Mouse (Mus musculus) embryonic facial prominence, embryonic 11.5 days (tissue): ENCODE results near the gene Mast4. TPM values are rescaled to one million over a fixed set of nuclear protein-coding genes. Genes with fewer than 3 reads are reported as not detected.

Source experiments
- ATAC-seq: fragments of 200-750 bp; cut with Nextera tagmentation; replicated peaks from 2 replicates; pipeline ENCODE4 v1.8.0; 2017; ENCODE audit warnings: low read depth; ENCODE audit not compliant: insufficient number of reproducible peaks, low FRiP score, low TSS enrichment
- DNase-seq: peaks from one replicate; pipeline ENCODE4 v3.0.0-alpha.2; 2015; ENCODE audit warnings: low spot score
- H3K27ac ChIP-seq: fragments of 300-500 bp; sonication (generic); replicated peaks from 2 replicates; pipeline ENCODE4 v1.5.1; 2014; ENCODE audit warnings: mild to moderate bottlenecking, low read depth, low read length, control low read depth
- H3K27me3 ChIP-seq: fragments of 300-500 bp; sonication (generic); 2 replicates; pipeline ENCODE4 v1.6.1; 2014; ENCODE audit warnings: mild to moderate bottlenecking, low read length, moderate library complexity, mixed read lengths; ENCODE audit not compliant: control insufficient read depth, insufficient read depth
- H3K36me3 ChIP-seq: fragments of 300-500 bp; sonication (generic); replicated peaks from 2 replicates; pipeline ENCODE4 v1.6.1; 2014; ENCODE audit warnings: low read depth, mild to moderate bottlenecking, low read length, moderate library complexity, mixed read lengths; ENCODE audit not compliant: control insufficient read depth, insufficient read depth
- H3K4me1 ChIP-seq: fragments of 300-500 bp; sonication (generic); 2 replicates; pipeline ENCODE4 v1.6.1; 2014; ENCODE audit warnings: low read length, mixed read lengths; ENCODE audit not compliant: control insufficient read depth, insufficient read depth
- H3K4me2 ChIP-seq: fragments of 300-500 bp; sonication (generic); 2 replicates; pipeline ENCODE4 v1.6.1; 2014; ENCODE audit warnings: low read depth, mild to moderate bottlenecking, control low read depth, low read length, moderate library complexity
- H3K4me3 ChIP-seq: fragments of 300-500 bp; sonication (generic); 2 replicates; pipeline ENCODE4 v1.5.1; 2014; ENCODE audit warnings: low read depth, low read length, control low read depth
- H3K9ac ChIP-seq: fragments of 300-500 bp; sonication (generic); replicated peaks from 2 replicates; pipeline ENCODE4 v1.6.1; 2014; ENCODE audit warnings: mild to moderate bottlenecking, control low read depth, low read length
- H3K9me3 ChIP-seq: fragments of 300-500 bp; sonication (generic); replicated peaks from 2 replicates; pipeline ENCODE4 v1.6.1; 2016; ENCODE audit warnings: mild to moderate bottlenecking, low read length, inconsistent platforms, mixed read lengths; ENCODE audit not compliant: control insufficient read depth
- WGBS: fragments of 180-500 bp; shearing (Covaris S2); extraction: QIAGEN DNeasy Blood & Tissue Kit; methylation state at CpG from one replicate; pipeline ENCODE4 v1.1.7; 2014; 5-methylcytosine and 5-hydroxymethylcytosine counted together
- polyA plus RNA-seq: library from polyadenylated mRNA; unstranded; fragments of >200 nt; fragmentation: Nextera tagmentation; extraction: Ambion mirVana; gene quantifications from 2 replicates; pipeline ENCODE4 v1.2.1, GENCODE M21; 2014

The Mast4 gene
- polyA plus RNA-seq, 1 experiment from 2014 or later = 17.1 TPM

GRCm38 (mm10) chr13:102873412-102874016, 460.8 kb downstream of the Mast4 start:
- H3K4me2 ChIP-seq = no peak overlapping the region
- H3K36me3 ChIP-seq = no peaks in the 10 kb centered on the region
- H3K27me3 ChIP-seq = no peaks in the 10 kb centered on the region
- H3K9me3 ChIP-seq = no peaks in the 10 kb centered on the region
- no peak overlapping the region for H3K4me3 ChIP-seq
- DNase-seq (no peak), ATAC-seq (no peak)
- H3K4me1 ChIP-seq = no peaks in the 10 kb centered on the region
- H3K9ac ChIP-seq = no peak overlapping the region
- no peak overlapping the region for H3K27ac ChIP-seq
- 92% methylated on average over 5 of the region's 5 CpGs for WGBS

- Histone ChIP-seq H3K9ac (no peak overlapping the region), H3K27ac (no peak overlapping the region), H3K27me3 (no peaks in the 10 kb centered on the region), H3K4me2 (no peak overlapping the region), H3K4me1 (no peaks in the 10 kb centered on the region), H3K36me3 (no peaks in the 10 kb centered on the region), H3K9me3 (no peaks in the 10 kb centered on the region), H3K4me3 (no peak overlapping the region)
- DNase-seq (no peak), ATAC-seq (no peak)
- 63% methylated on average over 11 of the region's 11 CpGs for WGBS
Measured at GRCm38 (mm10) chr13:102871380-102872104, 462.8 kb downstream of the Mast4 start.

GRCm38 (mm10) chr13:102869541-102869940, 464.8 kb downstream of the Mast4 start:
- no peak overlapping the region for H3K27ac ChIP-seq
- no peaks in the 10 kb centered on the region for H3K4me1 ChIP-seq
- no peak overlapping the region for H3K4me3 ChIP-seq
- no peak overlapping the region for H3K4me2 ChIP-seq
- H3K9ac ChIP-seq = no peak overlapping the region
- no peak for DNase-seq
- H3K36me3 ChIP-seq = no peaks in the 10 kb centered on the region
- H3K9me3 ChIP-seq = no peaks in the 10 kb centered on the region
- H3K27me3 ChIP-seq = no peaks in the 10 kb centered on the region
- ATAC-seq = no peak
- WGBS = 90% methylated on average over 4 of the region's 4 CpGs

GRCm38 (mm10) chr13:102866816-102867215, 467.5 kb downstream of the Mast4 start:
- no peak for DNase-seq
- H3K9me3 ChIP-seq = no peaks in the 10 kb centered on the region
- no peak overlapping the region for H3K27ac ChIP-seq
- H3K4me1 ChIP-seq = no peaks in the 10 kb centered on the region
- no peak overlapping the region for H3K9ac ChIP-seq
- no peaks in the 10 kb centered on the region for H3K36me3 ChIP-seq
- H3K4me2 ChIP-seq = no peak overlapping the region
- no peak for ATAC-seq
- H3K27me3 ChIP-seq = no peaks in the 10 kb centered on the region
- H3K4me3 ChIP-seq = no peak overlapping the region

GRCm38 (mm10) chr13:102865971-102866724, 468.1 kb downstream of the Mast4 start:
- Histone ChIP-seq H3K9me3 (no peaks in the 10 kb centered on the region), H3K27me3 (no peaks in the 10 kb centered on the region), H3K36me3 (no peaks in the 10 kb centered on the region), H3K4me2 (no peak overlapping the region), H3K9ac (no peak overlapping the region), H3K4me1 (no peaks in the 10 kb centered on the region), H3K27ac (no peak overlapping the region), H3K4me3 (no peak overlapping the region)
- WGBS = 61% methylated on average over 11 of the region's 11 CpGs
- ATAC-seq (no peak), DNase-seq (no peak)

- ATAC-seq (no peak), DNase-seq (no peak)
- H3K4me1 ChIP-seq = no peaks in the 10 kb centered on the region
- 77% methylated on average over 3 of the region's 3 CpGs for WGBS
- no peaks in the 10 kb centered on the region for H3K36me3 ChIP-seq
- H3K4me2 ChIP-seq = no peak overlapping the region
- H3K9me3 ChIP-seq = no peaks in the 10 kb centered on the region
- H3K9ac ChIP-seq = no peak overlapping the region
- H3K27me3 ChIP-seq = no peaks in the 10 kb centered on the region
- H3K4me3 ChIP-seq = no peak overlapping the region
- no peak overlapping the region for H3K27ac ChIP-seq
Measured at GRCm38 (mm10) chr13:102865494-102865893, 468.8 kb downstream of the Mast4 start.

GRCm38 (mm10) chr13:102864840-102865239, 469.5 kb downstream of the Mast4 start:
- H3K27me3 ChIP-seq = no peaks in the 10 kb centered on the region
- H3K36me3 ChIP-seq = no peaks in the 10 kb centered on the region
- H3K4me1 ChIP-seq = no peaks in the 10 kb centered on the region
- H3K4me3 ChIP-seq = no peak overlapping the region
- ATAC-seq (no peak), DNase-seq (no peak)
- WGBS = 73% methylated on average over 1 of the region's 1 CpGs
- H3K9ac ChIP-seq = no peak overlapping the region
- no peaks in the 10 kb centered on the region for H3K9me3 ChIP-seq
- H3K27ac ChIP-seq = no peak overlapping the region
- H3K4me2 ChIP-seq = no peak overlapping the region

- Histone ChIP-seq H3K27me3 (no peaks in the 10 kb centered on the region), H3K4me3 (no peak overlapping the region), H3K9ac (no peak overlapping the region), H3K27ac (no peak overlapping the region), H3K9me3 (no peaks in the 10 kb centered on the region), H3K36me3 (no peaks in the 10 kb centered on the region), H3K4me1 (no peaks in the 10 kb centered on the region), H3K4me2 (no peak overlapping the region)
- no peak for ATAC-seq
- WGBS = 83% methylated on average over 2 of the region's 2 CpGs
- no peak for DNase-seq
Measured at GRCm38 (mm10) chr13:102864079-102864478, 470.2 kb downstream of the Mast4 start.
